ENCODE assay signal across 27 mouse cellular contexts in the genomic region with DNA sequence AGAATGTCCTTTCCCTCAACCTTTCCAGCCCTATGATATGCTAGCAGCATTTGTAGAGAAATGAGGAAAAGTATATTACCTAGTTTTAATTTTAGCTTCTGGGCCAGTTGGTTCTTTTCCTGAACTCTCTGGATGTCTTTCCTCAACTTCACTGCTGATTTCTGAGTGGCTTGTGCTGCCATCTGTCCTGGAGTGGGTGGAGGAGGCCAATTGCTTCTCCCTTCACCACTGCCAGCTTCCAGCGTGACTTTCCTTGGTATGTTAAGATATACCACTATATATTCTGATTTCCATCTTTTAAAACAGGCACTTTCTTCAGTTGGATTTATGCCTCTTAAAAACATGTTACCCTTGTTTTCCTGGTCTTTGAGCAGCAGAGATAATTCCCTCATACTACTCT. TPM values are rescaled to one million over a fixed set of nuclear protein-coding genes. Genes with fewer than 3 reads are reported as not detected.
"Had no signal": no experiment of that assay in that cellular context is flagged by ENCODE, and none has a peak within 500 bp of the region (broad histone marks: within the 10 kb centered on the region; RNA-seq: fewer than 3 reads in every experiment).

No protein-coding gene starts in this region.

- H3K27ac ChIP-seq: heart, adult 2 months; heart, embryonic 13.5 days; heart, embryonic 15.5 days; hindbrain, embryonic 13.5 days; hindbrain, embryonic 15.5 days; hindbrain, postnatal 0 days; kidney, embryonic 15.5 days; kidney, postnatal 0 days; limb, embryonic 12.5 days; liver, embryonic 13.5 days; liver, embryonic 15.5 days had no signal

- H3K4me1 ChIP-seq: heart, embryonic 13.5 days; heart, embryonic 15.5 days; hindbrain, embryonic 13.5 days; hindbrain, embryonic 15.5 days; kidney, embryonic 15.5 days; limb, embryonic 12.5 days; liver, embryonic 13.5 days; liver, embryonic 15.5 days had no signal

- H3K27me3 ChIP-seq: heart, embryonic 13.5 days; heart, embryonic 15.5 days; hindbrain, embryonic 13.5 days; hindbrain, embryonic 15.5 days; kidney, embryonic 15.5 days; limb, embryonic 12.5 days; liver, embryonic 13.5 days; liver, embryonic 15.5 days had no signal

- H3K9me3 ChIP-seq: heart, embryonic 13.5 days; heart, embryonic 15.5 days; hindbrain, embryonic 13.5 days; hindbrain, embryonic 15.5 days; kidney, embryonic 15.5 days; limb, embryonic 12.5 days; liver, embryonic 13.5 days; liver, embryonic 15.5 days had no signal

- DNase-seq: gastrocnemius, postnatal 14 days; gastrocnemius, postnatal 36 days; heart, adult 2 months; heart, postnatal 14 days; heart, postnatal 36 days; kidney, adult 11 months; kidney, adult 2 months; kidney, adult 9 months; kidney, postnatal 14 days; kidney, postnatal 36 days; layer of hippocampus, adult 9-11 months; layer of hippocampus, postnatal 36 days; liver; liver, embryonic 13.5 days had no signal

- H3K36me3 ChIP-seq: hindbrain, embryonic 13.5 days; hindbrain, embryonic 15.5 days had no signal

- ATAC-seq: hindbrain, postnatal 0 days; intestine, embryonic 16.5 days had no signal

- H3K4me2 ChIP-seq: heart, embryonic 11.5 days; heart, embryonic 13.5 days; heart, embryonic 15.5 days; hindbrain, embryonic 13.5 days; hindbrain, embryonic 15.5 days; kidney, embryonic 15.5 days; limb, embryonic 12.5 days; liver, embryonic 11.5 days; liver, embryonic 13.5 days; liver, embryonic 15.5 days had no signal

- H3K4me3 ChIP-seq: heart, adult 2 months; heart, embryonic 13.5 days; heart, embryonic 15.5 days; hindbrain, embryonic 13.5 days; hindbrain, embryonic 15.5 days; kidney, embryonic 15.5 days; limb, embryonic 12.5 days; liver, embryonic 13.5 days; liver, embryonic 15.5 days had no signal

- H3K9ac ChIP-seq: heart, embryonic 13.5 days; heart, embryonic 15.5 days; hindbrain, embryonic 13.5 days; hindbrain, embryonic 15.5 days; kidney, embryonic 15.5 days; limb, embryonic 12.5 days; liver, embryonic 13.5 days; liver, embryonic 15.5 days had no signal

RNA-seq across cellular contexts. Expression of a gene that starts 17.2 kb away (rescaled TPM):
- polyA plus RNA-seq: heart, embryonic 11.5 days; heart, postnatal 0 days had no signal
